Mouse (Mus musculus) embryonic fibroblast, embryonic 13.5 days (primary cell): ENCODE data around the gene Blvra.
"Not testable (repeated sequence)": the region's sequence is repeated elsewhere in the genome, so short reads cannot be mapped to it uniquely, and the experiment has no call there.

Experiments
- CTCF ChIP-seq: IDR thresholded peaks from 2 replicates; pipeline ENCODE4 v1.5.1; 2011; ENCODE audit warnings: mild to moderate bottlenecking, control low read depth, low read length, moderate library complexity, borderline replicate concordance; ENCODE audit not compliant: insufficient read depth
- POLR2A ChIP-seq: IDR thresholded peaks from 2 replicates; pipeline ENCODE4 v1.6.1; 2011; ENCODE audit warnings: low read depth, mild to moderate bottlenecking, control low read depth, low read length, moderate library complexity

DNA sequence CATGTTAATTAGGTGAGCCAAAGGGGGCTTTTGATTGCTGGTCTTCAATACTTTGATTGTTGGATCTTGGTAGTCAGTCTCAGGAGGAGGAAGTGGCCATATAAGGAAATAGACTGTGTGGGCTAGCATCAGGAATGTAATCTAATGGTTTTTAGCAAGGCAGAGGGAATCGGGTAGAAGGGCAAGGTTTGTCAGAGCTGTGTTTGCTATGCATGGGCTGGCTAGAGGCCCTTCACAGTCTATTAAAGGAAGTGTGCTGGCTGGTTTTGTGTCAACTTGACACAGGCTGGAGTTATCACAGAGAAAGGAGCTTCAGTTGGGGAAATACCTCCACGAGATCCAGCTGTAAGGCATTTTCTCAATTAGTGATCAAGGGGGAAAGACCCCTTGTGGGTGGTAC, 8.6 kb downstream of the Blvra start:
- TF ChIP-seq CTCF, POLR2A: not testable (repeated sequence)
